Mouse (Mus musculus) CD4-positive helper T cell, adult 2 months (primary cell): ENCODE measurements around the gene Olfr855.

Experiments used
- DNase-seq: peaks from one replicate; pipeline ENCODE4 v3.0.0-alpha.2; 2012; ENCODE audit warnings: low read depth, missing footprints, low spot score

Olfr855 gene

DNA sequence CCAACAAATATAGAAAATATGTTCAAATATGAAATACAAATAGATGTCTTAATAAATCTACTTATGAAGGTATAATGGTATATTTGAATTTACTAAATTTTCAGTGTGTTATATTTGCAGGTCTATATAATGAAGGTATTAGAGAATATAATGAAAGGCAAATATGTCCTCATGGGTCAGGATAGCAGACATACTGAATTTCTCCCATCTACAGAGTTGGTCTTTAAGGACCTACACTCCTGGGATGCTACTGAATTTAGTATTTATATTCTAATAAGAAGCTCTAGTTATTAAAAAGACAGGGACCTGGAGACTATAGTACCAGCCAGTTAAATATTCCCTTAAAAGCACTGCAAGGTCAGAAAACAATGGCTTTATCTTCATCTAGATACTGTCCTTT lies at the start of gene Olfr855:
Gene Olfr855, plus strand, starts transcription at position 301 of the 400 bp plus-strand sequence.
- DNase-seq, result no peak

DNA sequence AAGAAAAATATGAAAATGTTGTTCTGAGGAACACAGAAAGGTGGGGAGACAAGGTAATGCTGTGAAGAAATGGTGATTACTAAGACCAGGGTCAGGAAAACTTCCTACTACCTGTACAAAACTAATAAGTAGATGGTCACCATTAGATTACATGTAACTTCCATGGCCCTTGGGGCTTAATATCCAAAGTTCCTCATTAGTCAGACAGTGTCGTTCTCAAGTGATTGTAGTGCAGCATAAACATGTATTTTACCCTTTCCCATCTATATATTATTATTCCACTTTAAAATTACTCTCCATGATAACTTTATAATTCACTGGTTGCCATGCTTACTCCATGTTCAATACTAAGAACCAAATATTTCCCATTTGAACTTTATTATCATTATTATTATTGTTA lies 41.4 kb upstream of the Olfr855 start, which contains the start of gene Olfr853:
Gene Olfr853, minus strand, starts transcription at position 101 of the 400 bp plus-strand sequence.
- DNase-seq, result no peak

DNA sequence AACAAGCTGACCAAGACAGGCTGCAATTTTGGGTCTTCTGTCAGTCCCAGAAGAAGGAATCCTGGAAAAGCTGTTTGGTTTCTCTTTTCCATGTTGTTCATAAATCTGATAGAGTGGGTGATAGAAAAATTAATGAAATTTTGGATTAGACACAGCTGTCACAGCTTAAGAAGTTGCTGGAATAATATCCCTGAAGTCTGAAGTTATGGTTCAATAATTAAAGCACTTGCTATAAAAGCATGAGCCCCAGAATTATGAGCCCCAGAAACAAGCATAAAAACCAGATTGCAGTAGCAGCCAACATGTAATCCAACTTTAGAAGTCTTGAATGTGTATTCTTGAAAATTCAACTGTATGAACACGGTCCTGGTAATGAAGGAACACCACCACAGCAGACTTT lies 15.1 kb upstream of the Olfr855 start, which contains the start of gene Olfr854:
Gene Olfr854, minus strand, starts transcription at position 101 of the 400 bp plus-strand sequence.
- no peak for DNase-seq

DNA sequence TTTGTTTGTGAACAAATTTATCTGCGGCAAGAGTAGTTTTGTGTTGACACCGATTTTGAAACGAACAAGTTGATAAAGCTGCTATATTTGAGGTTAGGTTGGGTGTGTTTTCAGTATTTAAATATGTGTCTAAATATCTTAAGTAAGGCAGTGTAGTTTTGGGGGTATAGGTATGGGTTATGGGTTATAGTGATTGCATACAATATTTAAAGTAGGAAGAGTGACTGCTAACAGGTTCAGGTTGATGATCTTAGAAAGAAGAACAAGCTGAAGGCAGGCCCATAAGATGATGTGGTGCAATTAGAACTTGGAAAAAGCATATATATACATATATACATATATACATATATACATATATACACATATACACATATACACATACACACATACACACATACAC lies 38.9 kb downstream of the Olfr855 start:
- no peak for DNase-seq

DNA sequence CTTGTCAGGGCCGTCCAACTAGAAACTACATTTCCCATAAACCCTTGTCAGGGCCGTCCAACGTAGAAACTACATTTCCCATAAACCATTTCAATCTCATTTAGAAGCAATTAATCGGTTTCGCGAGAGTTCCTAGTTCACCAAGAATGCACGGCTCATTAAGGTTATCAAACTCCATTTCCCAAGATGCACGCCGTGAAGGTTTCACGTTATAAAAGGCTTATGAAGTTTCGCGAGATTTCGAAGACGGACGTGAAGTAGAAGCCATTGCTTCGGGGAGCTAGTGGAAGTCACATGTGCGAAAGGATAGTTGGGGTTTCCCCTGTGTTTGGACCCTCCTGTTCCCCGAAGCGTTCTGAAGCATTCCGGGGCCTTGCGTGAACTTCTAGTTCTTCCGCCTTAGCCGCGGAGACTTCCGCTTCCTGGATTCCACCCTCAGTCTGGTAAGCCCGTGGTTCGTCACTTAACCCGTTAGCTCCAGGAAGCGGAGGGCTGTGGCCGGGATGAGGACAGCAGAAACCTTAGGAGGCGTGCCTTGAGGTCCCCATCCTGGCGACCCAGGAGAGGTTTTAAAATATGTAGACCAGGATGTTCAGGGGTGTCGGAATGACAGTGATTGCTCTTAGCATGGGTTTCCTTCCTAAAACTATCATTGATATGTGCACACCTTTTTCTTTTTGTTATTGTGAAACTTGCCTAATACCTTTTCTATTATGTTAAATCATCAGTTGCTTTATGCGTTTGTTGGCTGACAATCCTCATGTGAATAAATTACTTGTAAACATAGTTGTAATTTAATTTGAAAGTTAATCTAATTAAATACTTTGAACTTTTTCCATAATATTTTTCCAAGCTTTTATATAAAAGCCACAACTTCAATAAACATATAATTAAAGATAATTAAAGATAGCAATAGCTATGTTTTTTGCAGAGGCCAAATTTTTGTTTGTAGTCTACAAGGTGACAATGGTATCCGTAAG lies 39.7 kb downstream of the Olfr855 start, which contains the start of gene Zfp317:
Gene Zfp317, plus strand, starts transcription at position 260 of the 980 bp plus-strand sequence.
- peak; percentile 99 for DNase-seq

DNA sequence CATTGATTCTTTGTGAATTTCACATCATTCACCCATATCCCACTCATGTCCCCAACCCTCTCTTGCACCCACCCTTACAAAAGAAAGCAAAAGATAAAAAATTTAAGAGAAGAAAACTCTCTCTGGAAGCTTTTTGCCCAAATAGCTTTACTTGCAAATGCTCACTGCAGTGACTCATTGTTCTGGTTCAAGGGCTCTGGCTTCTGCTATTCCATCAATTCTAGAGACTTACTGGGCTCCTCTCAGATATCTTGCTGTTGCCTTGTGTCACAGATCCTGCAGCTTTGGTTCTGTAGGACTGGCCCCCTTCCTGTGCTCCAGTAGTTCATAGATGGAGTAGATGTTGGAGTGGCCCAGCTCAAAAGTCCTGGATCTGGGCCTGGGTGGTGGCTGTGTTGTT lies 47.2 kb downstream of the Olfr855 start:
- DNase-seq, result no peak
